ENCODE assay signal across 28 mouse cellular contexts in genomic region chr12:3686419-3686940, GRCm38 (mm10).
DNase-seq lines count a peak whose midpoint lies in the region; ATAC-seq and TF ChIP-seq lines count a peak whose summit lies in the region.
"Had no signal": no experiment of that assay in that cellular context is flagged by ENCODE, and none has a peak within 500 bp of the region (broad histone marks: within the 10 kb centered on the region; RNA-seq: fewer than 3 reads in every experiment).

No protein-coding gene starts in this region.

- H3K9ac ChIP-seq in liver, embryonic 16.5 days (ENCODE audit: low read depth, low read length): no peak overlapping the region
- H3K9ac ChIP-seq: embryonic facial prominence, embryonic 15.5 days; forebrain, embryonic 12.5 days; forebrain, postnatal 0 days; heart, embryonic 13.5 days; liver, embryonic 13.5 days had no signal

- no peak for TF ChIP-seq CTCF in kidney, adult 2 months (conservative IDR thresholded peaks at IDR 0.05; ENCODE audit: insufficient read depth, insufficient read length, low read depth, low read length)

- H3K4me3 ChIP-seq in kidney, adult 2 months (ENCODE audit: insufficient read depth, low read depth, low read length): no peak overlapping the region
- no peak overlapping the region for H3K4me3 ChIP-seq in liver, embryonic 16.5 days (ENCODE audit: low read depth, low read length)
- H3K4me3 ChIP-seq: embryonic facial prominence, embryonic 15.5 days; forebrain, embryonic 12.5 days; heart, adult 2 months; heart, embryonic 13.5 days; liver, embryonic 13.5 days had no signal

- no peak for TF ChIP-seq POLR2A in kidney, adult 2 months (IDR thresholded peaks at IDR 0.05; ENCODE audit: low read depth, low read length)

- ATAC-seq in liver, embryonic 16.5 days (ENCODE audit: low read depth): peak; percentile 35; the same call in 1 of the 2 replicates
- ATAC-seq: CD4-positive, CD25-positive, alpha-beta regulatory T cell, adult 4 months; forebrain, postnatal 0 days; hindbrain, embryonic 16.5 days; midbrain, embryonic 16.5 days had no signal

- peak; percentile 3 for DNase-seq in kidney, adult 2 months
- DNase-seq in kidney, postnatal 10 days: no peak
- DNase-seq in spleen, postnatal 36 days (ENCODE audit: low spot score in 2 of 2): peak; percentile 6 to 13
- DNase-seq in spleen, postnatal 14 days (ENCODE audit: low spot score in 2 of 2): no peak
- peak; percentile 14 for DNase-seq in skeletal muscle tissue, adult 2 months (ENCODE audit: low read depth, low spot score)
- no peak for DNase-seq in thymus, postnatal 10 days (ENCODE audit: low spot score in 2 of 2)
- DNase-seq in kidney, postnatal 4 days: no peak
- DNase-seq: adrenal gland, postnatal 14 days; cerebellum, adult 11-12 months; cerebellum, adult 9-11 months; forebrain, postnatal 0 days; gastrocnemius, postnatal 25 days; heart, adult 2 months; kidney, adult 18-20 months; layer of hippocampus, postnatal 36 days; liver, embryonic 13.5 days; right cerebral cortex, postnatal 4 days; thymus, adult 18-20 months; thymus, postnatal 4 days had no signal

- H3K27me3 ChIP-seq in kidney, adult 2 months (replicated peaks; ENCODE audit: control insufficient read depth, insufficient read depth, low read length): no peaks in the 10 kb centered on the region
- no peaks in the 10 kb centered on the region for H3K27me3 ChIP-seq in liver, embryonic 16.5 days (ENCODE audit: control insufficient read depth, insufficient read depth, low read depth, low read length)
- H3K27me3 ChIP-seq: embryonic facial prominence, embryonic 15.5 days; forebrain, embryonic 12.5 days; heart, embryonic 13.5 days; liver, embryonic 13.5 days had no signal

- no peaks in the 10 kb centered on the region for H3K4me1 ChIP-seq in kidney, adult 2 months (ENCODE audit: control insufficient read depth, insufficient read depth, low read length)
- H3K4me1 ChIP-seq in liver, embryonic 16.5 days (ENCODE audit: control insufficient read depth, low read depth, low read length): no peaks in the 10 kb centered on the region
- H3K4me1 ChIP-seq: forebrain, embryonic 12.5 days; heart, embryonic 13.5 days; liver, embryonic 13.5 days had no signal

- no peak overlapping the region for H3K4me2 ChIP-seq in liver, embryonic 16.5 days (ENCODE audit: low read depth, low read length)
- H3K4me2 ChIP-seq: embryonic facial prominence, embryonic 15.5 days; forebrain, embryonic 12.5 days; heart, embryonic 13.5 days; liver, embryonic 13.5 days; midbrain, embryonic 11.5 days had no signal

- H3K36me3 ChIP-seq in kidney, adult 2 months (ENCODE audit: control insufficient read depth, insufficient read depth, low read length): no peaks in the 10 kb centered on the region
- H3K36me3 ChIP-seq in liver, embryonic 16.5 days (ENCODE audit: control insufficient read depth, insufficient read depth): no peaks in the 10 kb centered on the region
- H3K36me3 ChIP-seq: embryonic facial prominence, embryonic 15.5 days; forebrain, embryonic 12.5 days; liver, embryonic 13.5 days had no signal

- 67% methylated on average over 7 of the region's 7 CpGs for WGBS in kidney, adult 2 months
- WGBS in liver, embryonic 16.5 days (ENCODE audit: insufficient replicate concordance): 36% methylated on average over 7 of the region's 7 CpGs

- no peaks in the 10 kb centered on the region for H3K9me3 ChIP-seq in liver, embryonic 16.5 days (replicated peaks; ENCODE audit: control insufficient read depth, low read length)
- H3K9me3 ChIP-seq: embryonic facial prominence, embryonic 15.5 days; forebrain, embryonic 12.5 days; heart, embryonic 13.5 days; liver, embryonic 13.5 days had no signal

- H3K27ac ChIP-seq in kidney, adult 2 months (ENCODE audit: insufficient read depth, low read depth, low read length): no peak overlapping the region
- no peak overlapping the region for H3K27ac ChIP-seq in liver, embryonic 16.5 days (ENCODE audit: low read length)
- H3K27ac ChIP-seq: embryonic facial prominence, embryonic 15.5 days; forebrain, embryonic 12.5 days; heart, adult 2 months; heart, embryonic 13.5 days; liver, embryonic 13.5 days; stomach, postnatal 0 days had no signal

Comparison
In these comparisons a context has a peak if more than half of its experiments do, and no peak if none do; other contexts are left out.
1. DNase-seq: peak in kidney, adult 2 months (single experiment), spleen, postnatal 36 days (2 of 2) and skeletal muscle tissue, adult 2 months (single experiment); none in kidney, postnatal 10 days (single experiment), spleen, postnatal 14 days (0 of 2), thymus, postnatal 10 days (0 of 2) and kidney, postnatal 4 days (0 of 2).